Mouse (Mus musculus) heart, embryonic 11.5 days (tissue): ENCODE measurements at regions not wholly inside any gene's neighbourhood (a gene's known extent, or its start where the extent isn't known, plus 50 kb on each side); places are given as distances from the start of the nearest gene placed in this dataset.

Experiments
- ATAC-seq: fragments of 200-750 bp; cut with Nextera tagmentation; replicated peaks from 2 replicates; pipeline ENCODE4 v1.8.0; 2017; ENCODE audit warnings: moderate library complexity; ENCODE audit not compliant: insufficient number of reproducible peaks, low FRiP score, low TSS enrichment
- H3K27ac ChIP-seq: fragments of 300-500 bp; sonication (generic); 2 replicates; pipeline ENCODE4 v1.5.1; 2014; ENCODE audit warnings: mild to moderate bottlenecking, low read depth, low read length
- H3K27me3 ChIP-seq: fragments of 300-500 bp; sonication (generic); 2 replicates; pipeline ENCODE4 v1.6.1; 2014; ENCODE audit warnings: mild to moderate bottlenecking, low read length, mixed read lengths; ENCODE audit not compliant: control insufficient read depth, insufficient read depth
- H3K36me3 ChIP-seq: fragments of 300-500 bp; sonication (generic); 2 replicates; pipeline ENCODE4 v1.6.1; 2014; ENCODE audit warnings: mild to moderate bottlenecking, low read length, moderate library complexity, mixed read lengths; ENCODE audit not compliant: control insufficient read depth, insufficient read depth
- H3K4me1 ChIP-seq: fragments of 300-500 bp; sonication (generic); 2 replicates; pipeline ENCODE4 v1.6.1; 2014; ENCODE audit warnings: low read length; ENCODE audit not compliant: control insufficient read depth, insufficient read depth
- H3K4me2 ChIP-seq: fragments of 300-500 bp; sonication (generic); 2 replicates; pipeline ENCODE4 v1.6.1; 2014; ENCODE audit warnings: mild to moderate bottlenecking, moderate library complexity
- H3K4me3 ChIP-seq: fragments of 300-500 bp; sonication (generic); 2 replicates; pipeline ENCODE4 v1.5.1; 2014; ENCODE audit warnings: low read depth, low read length
- H3K9ac ChIP-seq: fragments of 300-500 bp; sonication (generic); 2 replicates; pipeline ENCODE4 v1.6.1; 2014; ENCODE audit warnings: mild to moderate bottlenecking, low read depth, low read length, moderate library complexity
- H3K9me3 ChIP-seq: fragments of 300-500 bp; sonication (generic); replicated peaks from 2 replicates; pipeline ENCODE4 v1.6.1; 2016; ENCODE audit warnings: low read length; ENCODE audit not compliant: control insufficient read depth
- WGBS: fragments of 180-500 bp; shearing (Covaris S2); extraction: QIAGEN DNeasy Blood & Tissue Kit; methylation state at CpG from one replicate; pipeline ENCODE4 v1.1.7; 2014; ENCODE audit not compliant: insufficient replicate concordance; 5-methylcytosine and 5-hydroxymethylcytosine counted together

DNA sequence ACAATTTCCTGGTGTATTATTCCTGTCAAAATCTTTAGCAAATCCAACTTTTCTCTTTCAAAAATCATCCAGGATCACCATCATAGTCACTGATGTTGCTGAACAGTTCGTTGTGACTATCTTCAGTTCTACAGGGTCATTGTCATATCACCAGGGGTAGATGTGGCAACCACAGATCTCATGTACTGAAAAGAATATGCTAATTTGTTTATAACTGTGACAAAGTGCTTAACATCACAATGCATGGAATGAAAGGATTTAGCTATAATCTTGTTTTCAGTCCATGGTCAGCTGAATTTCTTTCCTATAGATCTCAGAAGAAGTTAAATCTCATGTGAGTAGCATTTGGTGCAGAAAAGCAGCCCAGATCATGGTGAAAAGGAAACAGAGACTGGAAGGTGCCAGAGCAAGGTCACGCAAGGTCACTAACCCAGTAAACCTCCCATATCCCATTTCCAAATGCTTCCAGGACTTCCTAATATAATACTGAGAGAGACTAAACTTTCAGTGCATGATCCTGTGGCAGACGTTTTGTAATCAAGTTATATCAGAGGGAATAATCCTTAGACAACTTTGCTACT is 1279.6 kb downstream of the Diaph3 start:
- Histone ChIP-seq H3K9me3 (no peaks in the 10 kb centered on the region), H3K27ac (no peak overlapping the region), H3K4me1 (no peaks in the 10 kb centered on the region), H3K36me3 (no peaks in the 10 kb centered on the region), H3K4me2 (no peak overlapping the region), H3K9ac (no peak overlapping the region), H3K27me3 (no peaks in the 10 kb centered on the region), H3K4me3 (no peak overlapping the region)
- no peak for ATAC-seq
- 59% methylated on average over 3 of the region's 3 CpGs for WGBS

DNA sequence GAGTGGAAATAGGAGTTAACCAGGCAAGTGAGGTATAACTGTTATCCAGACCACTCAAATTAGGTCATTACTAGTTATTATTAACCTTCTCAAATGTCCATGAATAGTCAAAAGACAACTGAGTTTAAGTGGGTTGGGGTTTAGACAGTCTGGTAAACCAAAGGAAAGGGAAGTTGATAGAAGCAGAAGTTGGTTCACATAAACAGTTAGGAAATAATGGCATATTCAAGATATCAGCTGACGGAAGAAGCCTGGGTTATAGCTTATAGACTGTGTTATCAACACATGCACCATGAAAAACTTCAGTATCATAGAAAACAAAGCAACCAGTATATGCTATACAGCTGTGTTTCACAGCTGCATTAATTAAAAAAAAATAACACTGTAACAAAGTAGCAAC is 1291.5 kb downstream of the Diaph3 start:
- H3K36me3 ChIP-seq, result no peaks in the 10 kb centered on the region
- WGBS, result 91% methylated on average over 1 of the region's 1 CpGs

GRCm38 (mm10) chr14:85835494-85835893 is 1305.5 kb downstream of the Diaph3 start:
- H3K27ac ChIP-seq, result no peak overlapping the region
- no peak overlapping the region for H3K4me3 ChIP-seq
- no peak for ATAC-seq
- H3K4me1 ChIP-seq, result no peaks in the 10 kb centered on the region
- WGBS, result 76% methylated on average over 2 of the region's 2 CpGs
- H3K9me3 ChIP-seq, result no peaks in the 10 kb centered on the region
- H3K36me3 ChIP-seq, result no peaks in the 10 kb centered on the region
- no peaks in the 10 kb centered on the region for H3K27me3 ChIP-seq
- no peak overlapping the region for H3K9ac ChIP-seq
- no peak overlapping the region for H3K4me2 ChIP-seq

More for the DNA sequence above, 1291.5 kb downstream of the Diaph3 start:
- Histone ChIP-seq H3K4me1 (no peaks in the 10 kb centered on the region), H3K9ac (no peak overlapping the region), H3K27ac (no peak overlapping the region), H3K4me3 (no peak overlapping the region), H3K9me3 (no peaks in the 10 kb centered on the region), H3K4me2 (no peak overlapping the region), H3K27me3 (no peaks in the 10 kb centered on the region)
- ATAC-seq, result no peak

DNA sequence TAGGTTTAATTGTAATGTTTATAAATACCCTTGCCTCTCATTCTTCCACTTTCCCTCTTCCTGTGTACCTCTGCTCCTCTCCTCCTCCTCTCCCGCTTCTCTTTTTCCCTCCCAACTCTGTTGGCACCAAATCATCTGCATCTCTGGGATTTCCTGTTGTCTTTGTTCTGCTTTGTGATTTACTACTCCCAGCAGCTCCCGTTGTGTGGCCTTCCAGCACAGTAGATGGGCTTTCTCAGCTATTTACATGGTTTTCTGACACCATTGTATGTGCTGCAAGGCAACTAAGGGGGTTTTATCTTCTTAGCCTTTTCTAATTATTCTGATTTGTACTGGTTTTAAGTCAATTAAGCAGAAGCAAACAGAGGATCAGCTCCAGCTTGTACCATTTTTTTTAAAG is 1326.1 kb downstream of the Diaph3 start:
- no peak overlapping the region for H3K4me2 ChIP-seq
- H3K4me3 ChIP-seq, result no peak overlapping the region
- no peak for ATAC-seq
- no peaks in the 10 kb centered on the region for H3K9me3 ChIP-seq
- no peaks in the 10 kb centered on the region for H3K36me3 ChIP-seq
- no peak overlapping the region for H3K9ac ChIP-seq
- no peaks in the 10 kb centered on the region for H3K4me1 ChIP-seq
- no peaks in the 10 kb centered on the region for H3K27me3 ChIP-seq
- WGBS, result 28% methylated on average over 2 of the region's 2 CpGs
- no peak overlapping the region for H3K27ac ChIP-seq

DNA sequence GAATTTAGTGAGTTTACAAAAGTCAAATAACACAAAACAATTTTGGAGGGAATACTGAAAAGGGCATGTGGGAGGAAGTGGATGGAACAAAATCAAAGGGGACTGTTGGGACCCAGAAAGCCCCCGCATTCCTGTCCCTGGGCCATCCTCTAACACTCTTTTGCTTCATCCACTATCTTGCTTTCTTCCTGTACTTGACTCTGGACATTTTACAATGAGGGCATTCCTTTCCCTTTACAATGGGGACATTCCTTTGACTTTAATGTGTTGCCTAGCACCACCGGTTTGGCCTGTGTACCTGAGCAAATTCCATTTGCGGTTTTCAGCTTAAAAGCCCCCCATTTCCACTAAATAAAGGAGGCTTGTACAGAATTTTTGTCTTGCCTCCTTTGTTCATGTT is 1341.0 kb downstream of the Pcdh17 start:
- Histone ChIP-seq H3K9me3 (no peaks in the 10 kb centered on the region), H3K4me1 (no peaks in the 10 kb centered on the region), H3K9ac (no peak overlapping the region), H3K27ac (no peak overlapping the region), H3K27me3 (no peaks in the 10 kb centered on the region), H3K36me3 (no peaks in the 10 kb centered on the region), H3K4me2 (no peak overlapping the region), H3K4me3 (no peak overlapping the region)
- ATAC-seq, result no peak
- WGBS, result 72% methylated on average over 3 of the region's 3 CpGs

GRCm38 (mm10) chr14:85770636-85771035 is 1327.3 kb downstream of the Pcdh17 start:
- WGBS, result 69% methylated on average over 4 of the region's 4 CpGs

GRCm38 (mm10) chr14:85768301-85768700 is 1324.9 kb downstream of the Pcdh17 start:
- no peak overlapping the region for H3K4me3 ChIP-seq
- no peak overlapping the region for H3K27ac ChIP-seq
- H3K36me3 ChIP-seq, result no peaks in the 10 kb centered on the region
- no peak for ATAC-seq
- H3K9me3 ChIP-seq, result no peaks in the 10 kb centered on the region
- H3K4me2 ChIP-seq, result no peak overlapping the region
- 81% methylated on average over 5 of the region's 5 CpGs for WGBS
- H3K27me3 ChIP-seq, result no peaks in the 10 kb centered on the region
- no peaks in the 10 kb centered on the region for H3K4me1 ChIP-seq
- no peak overlapping the region for H3K9ac ChIP-seq

More at GRCm38 (mm10) chr14:85770636-85771035, 1327.3 kb downstream of the Pcdh17 start:
- Histone ChIP-seq H3K36me3 (no peaks in the 10 kb centered on the region), H3K4me1 (no peaks in the 10 kb centered on the region), H3K4me2 (no peak overlapping the region), H3K27ac (no peak overlapping the region), H3K9me3 (no peaks in the 10 kb centered on the region), H3K4me3 (no peak overlapping the region), H3K27me3 (no peaks in the 10 kb centered on the region), H3K9ac (no peak overlapping the region)
- ATAC-seq, result no peak

DNA sequence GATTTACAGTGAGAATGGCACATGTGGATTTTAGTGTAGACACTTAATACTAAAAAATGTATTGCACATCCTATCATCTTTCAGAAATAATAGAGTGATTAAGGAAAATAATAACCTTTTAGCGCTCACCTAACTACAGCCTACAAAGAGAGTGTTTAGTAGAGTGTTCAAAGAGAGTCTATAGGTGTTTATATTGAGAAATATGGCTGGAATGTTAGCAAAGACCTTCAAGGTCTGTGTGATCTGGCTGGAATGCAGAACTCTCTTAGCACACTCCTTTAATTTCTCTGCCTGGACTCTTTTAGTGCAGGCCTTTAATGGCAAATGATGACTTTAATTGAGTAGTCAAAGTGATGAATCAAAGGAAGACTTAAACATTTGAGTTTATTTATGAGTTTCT is 1314.0 kb downstream of the Pcdh17 start:
- no peak overlapping the region for H3K4me3 ChIP-seq
- H3K9me3 ChIP-seq, result no peaks in the 10 kb centered on the region
- H3K9ac ChIP-seq, result no peak overlapping the region
- no peak overlapping the region for H3K4me2 ChIP-seq
- H3K4me1 ChIP-seq, result no peaks in the 10 kb centered on the region
- H3K36me3 ChIP-seq, result no peaks in the 10 kb centered on the region
- 85% methylated on average over 1 of the region's 1 CpGs for WGBS
- no peaks in the 10 kb centered on the region for H3K27me3 ChIP-seq
- ATAC-seq, result no peak
- no peak overlapping the region for H3K27ac ChIP-seq

DNA sequence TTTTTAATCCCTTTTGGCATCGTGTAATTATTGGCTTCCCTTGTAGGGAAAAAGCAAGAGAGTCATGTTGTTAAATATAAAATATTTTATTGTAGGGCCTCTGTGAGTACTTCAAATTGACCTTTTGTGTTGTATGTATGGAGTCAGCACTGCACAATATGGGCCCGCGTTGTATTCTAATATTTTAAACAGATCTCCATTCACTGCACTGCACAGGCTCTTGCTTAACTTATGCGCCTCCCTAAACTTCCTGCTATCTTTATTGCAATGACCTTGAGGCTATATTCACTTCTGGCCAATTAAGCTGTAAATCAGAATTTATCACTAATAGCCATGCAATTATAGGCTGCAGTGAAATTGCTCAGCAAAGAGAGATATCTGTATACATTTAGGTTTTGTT is 1295.2 kb downstream of the Pcdh17 start:
- H3K4me2 ChIP-seq, result no peak overlapping the region
- no peaks in the 10 kb centered on the region for H3K36me3 ChIP-seq
- ATAC-seq, result no peak
- H3K4me1 ChIP-seq, result no peaks in the 10 kb centered on the region
- no peaks in the 10 kb centered on the region for H3K27me3 ChIP-seq
- H3K4me3 ChIP-seq, result no peak overlapping the region
- H3K9ac ChIP-seq, result no peak overlapping the region
- WGBS, result 87% methylated on average over 4 of the region's 4 CpGs
- no peaks in the 10 kb centered on the region for H3K9me3 ChIP-seq
- no peak overlapping the region for H3K27ac ChIP-seq
